In genomic region chr9:51290980-51291379, GRCm38 (mm10) we compare ENCODE assay signal across 42 mouse cellular contexts. TPM values are rescaled to one million over a fixed set of nuclear protein-coding genes. Genes with fewer than 3 reads are reported as not detected.
"Had no signal": no experiment of that assay in that cellular context is flagged by ENCODE, and none has a peak within 500 bp of the region (broad histone marks: within the 10 kb centered on the region; RNA-seq: fewer than 3 reads in every experiment).

No protein-coding gene starts in this region.

- H3K4me3 ChIP-seq: limb, embryonic 10.5 days; limb, embryonic 12.5 days; limb, embryonic 13.5 days; limb, embryonic 15.5 days; liver, embryonic 12.5 days; liver, embryonic 13.5 days; liver, embryonic 15.5 days; lung, embryonic 15.5 days; megakaryocyte, embryonic 14.5 days; midbrain, embryonic 10.5 days; midbrain, embryonic 12.5 days; midbrain, embryonic 13.5 days; midbrain, embryonic 15.5 days; myocyte had no signal

- ATAC-seq: liver, embryonic 12.5 days; liver, postnatal 0 days; lung, postnatal 0 days; midbrain, embryonic 13.5 days; midbrain, embryonic 15.5 days; midbrain, embryonic 16.5 days had no signal

- H3K9me3 ChIP-seq: limb, embryonic 10.5 days; limb, embryonic 12.5 days; limb, embryonic 13.5 days; limb, embryonic 15.5 days; liver, embryonic 12.5 days; liver, embryonic 13.5 days; liver, embryonic 15.5 days; lung, embryonic 15.5 days; megakaryocyte, embryonic 14.5 days; midbrain, embryonic 10.5 days; midbrain, embryonic 12.5 days; midbrain, embryonic 13.5 days; midbrain, embryonic 15.5 days had no signal

- H3K4me1 ChIP-seq: limb, embryonic 10.5 days; limb, embryonic 12.5 days; limb, embryonic 13.5 days; liver, embryonic 12.5 days; liver, embryonic 13.5 days; liver, embryonic 15.5 days; midbrain, embryonic 10.5 days; midbrain, embryonic 12.5 days; midbrain, embryonic 13.5 days; midbrain, embryonic 15.5 days had no signal

- H3K4me2 ChIP-seq: limb, embryonic 12.5 days; limb, embryonic 13.5 days; limb, embryonic 15.5 days; liver, embryonic 11.5 days; liver, embryonic 12.5 days; liver, embryonic 13.5 days; liver, embryonic 15.5 days; lung, embryonic 14.5 days; lung, embryonic 15.5 days; midbrain, embryonic 11.5 days; midbrain, embryonic 12.5 days; midbrain, embryonic 13.5 days; midbrain, embryonic 15.5 days had no signal

- DNase-seq: left cerebral cortex, postnatal 4 days; liver; liver, embryonic 13.5 days; liver, postnatal 0 days; lung, adult 18-20 months; lung, adult 2 months; lung, postnatal 10 days; lung, postnatal 14 days; lung, postnatal 36 days; lung, postnatal 4 days; midbrain, embryonic 14.5 days had no signal

- H3K9ac ChIP-seq: limb, embryonic 12.5 days; limb, embryonic 13.5 days; limb, embryonic 15.5 days; liver, embryonic 12.5 days; liver, embryonic 13.5 days; liver, embryonic 14.5 days; liver, embryonic 15.5 days; liver, postnatal 0 days; lung, embryonic 14.5 days; lung, embryonic 15.5 days; midbrain, embryonic 12.5 days; midbrain, embryonic 13.5 days; midbrain, embryonic 15.5 days had no signal

- H3K27me3 ChIP-seq: liver, embryonic 12.5 days; liver, embryonic 13.5 days; liver, embryonic 15.5 days; lung, embryonic 15.5 days; midbrain, embryonic 12.5 days; midbrain, embryonic 13.5 days; midbrain, embryonic 15.5 days had no signal

- H3K36me3 ChIP-seq: limb, embryonic 10.5 days; limb, embryonic 12.5 days; limb, embryonic 13.5 days; limb, embryonic 15.5 days; liver, embryonic 12.5 days; liver, embryonic 13.5 days; liver, embryonic 15.5 days; lung, embryonic 15.5 days; midbrain, embryonic 10.5 days; midbrain, embryonic 12.5 days; midbrain, embryonic 13.5 days; midbrain, embryonic 15.5 days had no signal

- H3K27ac ChIP-seq: limb, embryonic 10.5 days; limb, embryonic 12.5 days; limb, embryonic 13.5 days; limb, embryonic 15.5 days; liver, embryonic 12.5 days; liver, embryonic 13.5 days; liver, embryonic 14.5 days; liver, embryonic 15.5 days; lung, embryonic 15.5 days; macrophage; midbrain, embryonic 10.5 days; midbrain, embryonic 12.5 days; midbrain, embryonic 13.5 days; midbrain, embryonic 15.5 days had no signal

RNA-seq across cellular contexts. Expression of gene Colca2, which starts 12.6 kb away (rescaled TPM):
- total RNA-seq: megakaryocyte, adult 5-6 weeks; midbrain, postnatal 0 days; monocyte, adult 5-6 weeks had no signal

RNA-seq across cellular contexts. Expression of gene 1810046K07Rik, which starts 37.7 kb away (rescaled TPM):
- total RNA-seq: left cerebral cortex, postnatal 10 days; left cerebral cortex, postnatal 14 days; left cerebral cortex, postnatal 25 days; left cerebral cortex, postnatal 36 days; left cerebral cortex, postnatal 4 days; megakaryocyte progenitor cell, adult 5-6 weeks; megakaryocyte, adult 5-6 weeks; megakaryocyte-erythroid progenitor cell, adult 5-6 weeks; midbrain, postnatal 0 days; monocyte, adult 5-6 weeks had no signal
- polyA plus RNA-seq: limb, embryonic 10.5 days; limb, embryonic 11.5 days; limb, embryonic 15.5 days; liver, embryonic 11.5 days; liver, embryonic 12.5 days; liver, embryonic 13.5 days; lung, embryonic 14.5 days; macrophage; midbrain, embryonic 10.5 days; midbrain, embryonic 11.5 days; midbrain, embryonic 12.5 days; midbrain, embryonic 13.5 days; midbrain, embryonic 14.5 days; midbrain, embryonic 15.5 days; midbrain, embryonic 16.5 days; midbrain, postnatal 0 days; myocyte; neural tube, embryonic 11.5 days had no signal
